Mouse (Mus musculus): Measurements from ENCODE around the gene Poln. TPM values are rescaled to one million over a fixed set of nuclear protein-coding genes. Genes with fewer than 3 reads are reported as not detected.

Poln gene
- polyA plus RNA-seq, 2 experiments: 1.3 to 1.7 TPM

- Histone ChIP-seq H3K4me1 (ENCODE audit: control insufficient read depth, insufficient read depth, low read length) (no peaks in the 10 kb centered on the region), H3K36me3 (ENCODE audit: control insufficient read depth, insufficient read depth, low read length) (no peaks in the 10 kb centered on the region), H3K9me3 (ENCODE audit: control insufficient read depth, low read length) (no peaks in the 10 kb centered on the region), H3K9ac (ENCODE audit: low read depth, low read length, severe bottlenecking) (no peak overlapping the region), H3K27me3 (ENCODE audit: control insufficient read depth, insufficient read depth, low read length) (no peaks in the 10 kb centered on the region), H3K4me2 (replicated peaks; ENCODE audit: low read depth, low read length, severe bottlenecking) (no peak overlapping the region), H3K4me3 (replicated peaks; ENCODE audit: low read length) (no peak overlapping the region), H3K27ac (replicated peaks; ENCODE audit: low read depth, low read length) (no peak overlapping the region)
- 88% methylated on average over 4 of the region's 4 CpGs for WGBS
- no peak for ATAC-seq (ENCODE audit: low FRiP score, low read depth)
- DNase-seq (ENCODE audit: low spot score): no peak
- no peak for TF ChIP-seq POLR2A (IDR thresholded peaks at IDR 0.05; ENCODE audit: borderline replicate concordance, extremely low read depth, insufficient read depth, insufficient read length)
These were observed 161.8 kb downstream of the Poln start for GRCm38 (mm10) chr5:34007392-34007941.

GRCm38 (mm10) chr5:34006832-34007231 lies 162.4 kb downstream of the Poln start:
- WGBS: 87% methylated on average over 4 of the region's 4 CpGs
- Histone ChIP-seq H3K9ac (ENCODE audit: low read depth, low read length, severe bottlenecking) (no peak overlapping the region), H3K9me3 (ENCODE audit: control insufficient read depth, low read length) (no peaks in the 10 kb centered on the region)

GRCm38 (mm10) chr5:34004618-34005017 lies 164.6 kb downstream of the Poln start:
- no peak for TF ChIP-seq POLR2A (IDR thresholded peaks at IDR 0.05; ENCODE audit: borderline replicate concordance, extremely low read depth, insufficient read depth, insufficient read length)
- WGBS: 79% methylated on average over 5 of the region's 5 CpGs
- Histone ChIP-seq H3K27ac (replicated peaks; ENCODE audit: low read depth, low read length) (no peak overlapping the region), H3K9me3 (ENCODE audit: control insufficient read depth, low read length) (no peaks in the 10 kb centered on the region), H3K27me3 (ENCODE audit: control insufficient read depth, insufficient read depth, low read length) (0 out of 2 replicates have a peak, but pooled peaks cover under 1% of the 10 kb centered on the region), H3K4me3 (replicated peaks; ENCODE audit: low read length) (no peak overlapping the region), H3K4me1 (ENCODE audit: control insufficient read depth, insufficient read depth, low read length) (no peaks in the 10 kb centered on the region), H3K4me2 (replicated peaks; ENCODE audit: low read depth, low read length, severe bottlenecking) (no peak overlapping the region), H3K9ac (ENCODE audit: low read depth, low read length, severe bottlenecking) (no peak overlapping the region), H3K36me3 (ENCODE audit: control insufficient read depth, insufficient read depth, low read length) (no peaks in the 10 kb centered on the region)
- DNase-seq (ENCODE audit: low spot score) (no peak), ATAC-seq (ENCODE audit: low FRiP score, low read depth) (no peak)

More at GRCm38 (mm10) chr5:34006832-34007231, 162.4 kb downstream of the Poln start:
- H3K4me2 ChIP-seq (replicated peaks; ENCODE audit: low read depth, low read length, severe bottlenecking): no peak overlapping the region
- H3K4me1 ChIP-seq (ENCODE audit: control insufficient read depth, insufficient read depth, low read length): no peaks in the 10 kb centered on the region
- H3K4me3 ChIP-seq (replicated peaks; ENCODE audit: low read length): no peak overlapping the region
- H3K27ac ChIP-seq (replicated peaks; ENCODE audit: low read depth, low read length): no peak overlapping the region
- DNase-seq (ENCODE audit: low spot score) (no peak), ATAC-seq (ENCODE audit: low FRiP score, low read depth) (no peak)
- TF ChIP-seq POLR2A (IDR thresholded peaks at IDR 0.05; ENCODE audit: borderline replicate concordance, extremely low read depth, insufficient read depth, insufficient read length): no peak
- H3K36me3 ChIP-seq (ENCODE audit: control insufficient read depth, insufficient read depth, low read length): no peaks in the 10 kb centered on the region
- H3K27me3 ChIP-seq (ENCODE audit: control insufficient read depth, insufficient read depth, low read length): no peaks in the 10 kb centered on the region

- DNase-seq (ENCODE audit: low spot score): no peak
- no peak for ATAC-seq (ENCODE audit: low FRiP score, low read depth)
- no peaks in the 10 kb centered on the region for H3K36me3 ChIP-seq (ENCODE audit: control insufficient read depth, insufficient read depth, low read length)
- WGBS: 79% methylated on average over 4 of the region's 4 CpGs
- no peak overlapping the region for H3K27ac ChIP-seq (replicated peaks; ENCODE audit: low read depth, low read length)
- H3K4me1 ChIP-seq (ENCODE audit: control insufficient read depth, insufficient read depth, low read length): no peaks in the 10 kb centered on the region
- H3K4me3 ChIP-seq (replicated peaks; ENCODE audit: low read length): no peak overlapping the region
- H3K9me3 ChIP-seq (ENCODE audit: control insufficient read depth, low read length): no peaks in the 10 kb centered on the region
- TF ChIP-seq POLR2A (IDR thresholded peaks at IDR 0.05; ENCODE audit: borderline replicate concordance, extremely low read depth, insufficient read depth, insufficient read length): no peak
- no peak overlapping the region for H3K9ac ChIP-seq (ENCODE audit: low read depth, low read length, severe bottlenecking)
- no peak overlapping the region for H3K4me2 ChIP-seq (replicated peaks; ENCODE audit: low read depth, low read length, severe bottlenecking)
- H3K27me3 ChIP-seq (ENCODE audit: control insufficient read depth, insufficient read depth, low read length): peaks cover 20% of the 10 kb centered on the region
These were observed 166.6 kb downstream of the Poln start for GRCm38 (mm10) chr5:34002636-34003035.

- no peaks in the 10 kb centered on the region for H3K9me3 ChIP-seq (ENCODE audit: control insufficient read depth, low read length)
- H3K27ac ChIP-seq (replicated peaks; ENCODE audit: low read depth, low read length): no peak overlapping the region
- H3K27me3 ChIP-seq (ENCODE audit: control insufficient read depth, insufficient read depth, low read length): peaks cover 28% of the 10 kb centered on the region
- H3K4me1 ChIP-seq (ENCODE audit: control insufficient read depth, insufficient read depth, low read length): peaks cover 6% of the 10 kb centered on the region; the same call in 1 of the 2 replicates
- no peak for TF ChIP-seq POLR2A (IDR thresholded peaks at IDR 0.05; ENCODE audit: borderline replicate concordance, extremely low read depth, insufficient read depth, insufficient read length)
- no peak for ATAC-seq (ENCODE audit: low FRiP score, low read depth)
- H3K4me3 ChIP-seq (replicated peaks; ENCODE audit: low read length): no peak overlapping the region
- H3K4me2 ChIP-seq (replicated peaks; ENCODE audit: low read depth, low read length, severe bottlenecking): no peak overlapping the region
- 100% methylated on average over 1 of the region's 1 CpGs for whole genome bisulfite sequencing
- no peak overlapping the region for H3K9ac ChIP-seq (ENCODE audit: low read depth, low read length, severe bottlenecking)
- H3K36me3 ChIP-seq (ENCODE audit: control insufficient read depth, insufficient read depth, low read length): no peaks in the 10 kb centered on the region
- DNase-seq (ENCODE audit: low spot score): no peak
These were observed 167.8 kb downstream of the Poln start for GRCm38 (mm10) chr5:34001401-34001800.
